Mouse (Mus musculus): ENCODE data around the gene Tmem160.

- TF ChIP-seq POLR2A (IDR thresholded peaks at IDR 0.05; ENCODE audit: insufficient read length, low read depth), result no peak
- TF ChIP-seq POLR2AphosphoS2 (IDR thresholded peaks at IDR 0.05; ENCODE audit: insufficient read length, low read depth), result no peak
- no peak for TF ChIP-seq MYOG (IDR thresholded peaks at IDR 0.05; ENCODE audit: control insufficient read depth in 1 of 3, insufficient read depth in 1 of 3, insufficient read length in 2 of 3, low read depth in 2 of 3)
- TF ChIP-seq MYOD1 (IDR thresholded peaks at IDR 0.05; ENCODE audit: control insufficient read depth in 1 of 3, insufficient read length in 2 of 3, low read depth in 2 of 3), result no peak
- no peak for TF ChIP-seq TCF3 (IDR thresholded peaks at IDR 0.05; ENCODE audit: insufficient read length, low read depth)
- TF ChIP-seq MAX (IDR thresholded peaks at IDR 0.05; ENCODE audit: low read depth), result no peak
- TF ChIP-seq USF1 (IDR thresholded peaks at IDR 0.05; ENCODE audit: low read depth), result no peak
- TF ChIP-seq CEBPB (IDR thresholded peaks at IDR 0.05; ENCODE audit: insufficient read depth, poor library complexity, severe bottlenecking), result no peak
- TF ChIP-seq E2F4 (IDR thresholded peaks at IDR 0.05; ENCODE audit: insufficient read depth), result no peak
These were observed 21.9 kb downstream of the Tmem160 start for GRCm38 (mm10) chr7:16474445-16474844.
